Mouse (Mus musculus): ENCODE results near the gene Nav2. TPM values are rescaled to one million over a fixed set of nuclear protein-coding genes. Genes with fewer than 3 reads are reported as not detected.

The Nav2 gene
- polyA plus RNA-seq, 1 experiment from 2014 or later = 10.1 TPM

DNA sequence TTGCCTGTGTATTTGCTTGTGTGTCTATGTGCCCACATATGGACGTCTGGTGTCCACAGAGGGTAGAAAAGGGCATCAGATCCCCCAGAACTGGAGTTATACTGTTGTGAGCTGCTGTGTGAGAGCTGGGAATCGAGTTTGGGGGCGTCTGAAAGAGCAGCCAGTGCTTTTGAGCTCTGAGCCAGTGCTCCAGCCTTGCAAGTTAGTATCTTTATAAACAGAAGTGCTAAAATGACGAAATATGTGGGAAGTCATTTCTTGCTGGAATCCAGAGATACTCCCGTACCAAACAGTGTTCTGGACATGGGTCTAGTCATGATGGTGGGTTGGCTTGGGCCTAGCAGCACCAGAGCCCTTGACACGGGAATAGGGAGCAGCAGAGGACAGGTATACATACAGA is 13.8 kb upstream of the Nav2 start:
- no peak overlapping the region for H3K4me2 ChIP-seq (ENCODE audit: low read length)
- peaks cover 10% of the 10 kb centered on the region for H3K4me1 ChIP-seq (replicated peaks; ENCODE audit: insufficient read depth, low read length)
- DNase-seq (ENCODE audit: low spot score) (no peak), ATAC-seq (replicated peaks; ENCODE audit: low FRiP score, low read depth) (no peak)
- H3K9me3 ChIP-seq (replicated peaks; ENCODE audit: low read length) = no peaks in the 10 kb centered on the region
- H3K9ac ChIP-seq (ENCODE audit: low read depth, low read length) = no peak overlapping the region
- no peak overlapping the region for H3K4me3 ChIP-seq (replicated peaks; ENCODE audit: low read depth, low read length)
- H3K27me3 ChIP-seq (ENCODE audit: insufficient read depth, low read length) = peaks cover 4% of the 10 kb centered on the region; the same call in 1 of the 2 replicates
- no peak for TF ChIP-seq CTCF (IDR thresholded peaks at IDR 0.05; ENCODE audit: low read depth)
- H3K27ac ChIP-seq = no peak overlapping the region
- 83% methylated on average over 6 of the region's 6 CpGs for WGBS
- no peaks in the 10 kb centered on the region for H3K36me3 ChIP-seq (ENCODE audit: insufficient read depth, low read length)

DNA sequence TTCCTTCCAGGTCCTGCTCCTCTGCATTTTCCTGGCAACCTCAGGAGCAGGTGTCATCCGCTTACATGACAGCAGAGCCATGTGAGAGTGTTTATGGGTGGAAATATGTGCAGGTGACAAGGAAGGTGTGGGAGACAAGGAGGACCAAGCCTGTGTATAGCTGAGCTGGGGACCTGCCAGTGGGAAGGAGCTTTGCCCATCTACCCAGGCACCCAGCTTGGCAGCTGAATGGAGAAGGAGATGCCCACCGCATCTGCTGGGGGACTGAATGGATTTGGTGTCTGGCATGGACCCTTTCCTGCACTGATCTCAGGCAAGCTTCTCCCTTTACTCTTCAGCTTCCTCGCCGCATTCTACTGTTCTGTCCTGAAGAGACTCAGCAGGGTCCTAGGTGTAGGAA is 13.0 kb upstream of the Nav2 start:
- WGBS = 80% methylated on average over 4 of the region's 4 CpGs
- H3K27ac ChIP-seq = no peak overlapping the region
- H3K9ac ChIP-seq (ENCODE audit: low read depth, low read length) = no peak overlapping the region
- DNase-seq (ENCODE audit: low spot score) (no peak), ATAC-seq (replicated peaks; ENCODE audit: low FRiP score, low read depth) (no peak)
- H3K9me3 ChIP-seq (replicated peaks; ENCODE audit: low read length) = no peaks in the 10 kb centered on the region
- H3K4me1 ChIP-seq (replicated peaks; ENCODE audit: insufficient read depth, low read length) = peaks cover 10% of the 10 kb centered on the region
- no peak overlapping the region for H3K4me2 ChIP-seq (ENCODE audit: low read length)
- peaks cover 4% of the 10 kb centered on the region; the same call in 1 of the 2 replicates for H3K27me3 ChIP-seq (ENCODE audit: insufficient read depth, low read length)
- TF ChIP-seq CTCF (IDR thresholded peaks at IDR 0.05; ENCODE audit: low read depth) = no peak
- no peaks in the 10 kb centered on the region for H3K36me3 ChIP-seq (ENCODE audit: insufficient read depth, low read length)
- no peak overlapping the region for H3K4me3 ChIP-seq (replicated peaks; ENCODE audit: low read depth, low read length)

DNA sequence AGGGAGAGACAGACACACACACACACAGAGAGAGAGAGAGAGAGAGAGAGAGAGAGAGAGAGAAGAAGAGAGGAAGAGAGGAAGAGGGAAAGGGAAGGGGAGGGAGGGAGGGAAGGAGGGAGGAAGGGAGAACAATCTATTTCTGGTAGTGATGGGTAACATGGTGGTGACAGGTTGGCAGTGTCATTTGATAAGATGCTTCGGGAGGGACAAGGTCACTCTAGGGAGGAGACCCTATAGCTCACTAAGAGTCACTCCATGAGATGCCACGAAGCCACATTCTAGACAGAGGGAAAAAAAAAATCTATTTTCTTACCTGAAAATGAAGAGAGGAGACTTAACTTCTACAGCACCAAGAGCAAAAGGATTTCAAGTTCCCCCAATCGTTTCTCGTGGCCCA is 12.5 kb upstream of the Nav2 start:
- H3K9ac ChIP-seq (ENCODE audit: low read depth, low read length) = no peak overlapping the region
- H3K27me3 ChIP-seq (ENCODE audit: insufficient read depth, low read length) = peaks cover 4% of the 10 kb centered on the region; the same call in 1 of the 2 replicates
- H3K4me2 ChIP-seq (ENCODE audit: low read length) = no peak overlapping the region
- DNase-seq (ENCODE audit: low spot score) (no peak), ATAC-seq (replicated peaks; ENCODE audit: low FRiP score, low read depth) (no peak)
- H3K4me1 ChIP-seq (replicated peaks; ENCODE audit: insufficient read depth, low read length) = peaks cover 10% of the 10 kb centered on the region
- H3K4me3 ChIP-seq (replicated peaks; ENCODE audit: low read depth, low read length) = no peak overlapping the region
- TF ChIP-seq CTCF (IDR thresholded peaks at IDR 0.05; ENCODE audit: low read depth) = no peak
- no peak overlapping the region for H3K27ac ChIP-seq
- H3K9me3 ChIP-seq (replicated peaks; ENCODE audit: low read length) = no peaks in the 10 kb centered on the region
- 68% methylated on average over 4 of the region's 4 CpGs for WGBS
- H3K36me3 ChIP-seq (ENCODE audit: insufficient read depth, low read length) = no peaks in the 10 kb centered on the region

DNA sequence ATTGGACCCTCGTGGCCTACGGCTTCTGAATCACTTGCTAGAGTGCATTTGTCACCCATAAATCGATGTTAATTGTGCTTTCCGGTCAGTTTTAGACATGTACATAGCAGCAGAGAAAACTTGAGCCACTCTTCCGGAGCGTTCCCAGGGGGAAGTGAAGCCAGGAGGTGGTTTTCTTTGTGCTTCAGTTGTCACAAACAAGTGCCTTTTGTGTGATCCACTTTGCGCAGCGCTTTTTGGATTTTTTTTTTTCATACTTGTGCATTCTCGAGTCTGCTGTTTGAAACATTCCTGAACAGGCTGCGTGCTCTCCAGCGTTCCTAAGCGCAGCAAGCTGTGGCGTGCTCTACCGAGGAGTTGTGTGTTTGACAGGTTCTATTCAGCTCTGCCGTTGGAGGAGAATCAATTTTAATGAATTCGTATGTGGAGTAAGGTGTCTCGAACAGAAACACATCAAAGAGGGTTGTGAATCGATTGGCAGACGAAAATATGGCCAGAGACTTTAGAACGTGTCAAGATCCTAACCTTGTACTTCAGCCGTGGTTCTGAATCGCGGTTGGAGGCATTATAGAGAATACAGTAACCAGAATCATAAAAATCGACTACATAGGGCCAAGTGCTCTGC is 10.9 kb upstream of the Nav2 start:
- peak overlapping the region; percentile 34 for H3K4me2 ChIP-seq (ENCODE audit: low read length)
- peaks cover 4% of the 10 kb centered on the region; the same call in 1 of the 2 replicates for H3K27me3 ChIP-seq (ENCODE audit: insufficient read depth, low read length)
- no peaks in the 10 kb centered on the region for H3K9me3 ChIP-seq (replicated peaks; ENCODE audit: low read length)
- WGBS = 27% methylated on average over 24 of the region's 24 CpGs
- TF ChIP-seq CTCF (IDR thresholded peaks at IDR 0.05; ENCODE audit: low read depth) = no peak
- no peaks in the 10 kb centered on the region for H3K36me3 ChIP-seq (ENCODE audit: insufficient read depth, low read length)
- no peak overlapping the region for H3K4me3 ChIP-seq (replicated peaks; ENCODE audit: low read depth, low read length)
- H3K9ac ChIP-seq (ENCODE audit: low read depth, low read length) = no peak overlapping the region
- ATAC-seq (replicated peaks; ENCODE audit: low FRiP score, low read depth) = peak; percentile 33; the same call in 1 of the 2 replicates
- H3K4me1 ChIP-seq (replicated peaks; ENCODE audit: insufficient read depth, low read length) = peaks cover 10% of the 10 kb centered on the region
- peak; percentile 79 for DNase-seq (ENCODE audit: low spot score)
- H3K27ac ChIP-seq = no peak overlapping the region

DNA sequence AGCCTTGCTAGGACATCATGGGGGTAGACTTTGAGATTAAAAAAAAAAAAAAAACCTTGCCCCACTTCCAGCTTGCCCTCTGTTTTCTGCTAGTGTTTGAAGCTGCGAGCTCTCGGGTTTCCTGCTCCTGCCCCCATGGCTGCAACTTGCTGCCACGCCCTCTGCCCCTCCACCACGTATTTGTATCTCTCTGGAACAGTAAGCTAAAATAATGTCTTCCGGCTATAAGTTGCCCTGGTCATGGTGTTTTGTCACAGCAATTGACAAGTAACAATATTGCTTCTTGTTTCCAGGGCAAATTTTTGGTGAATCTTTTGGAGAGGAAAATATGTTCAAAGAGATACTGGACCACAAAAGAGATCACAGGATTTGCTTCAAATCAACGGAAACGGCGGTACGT is 10.1 kb upstream of the Nav2 start:
- H3K9me3 ChIP-seq (replicated peaks; ENCODE audit: low read length) = no peaks in the 10 kb centered on the region
- no peaks in the 10 kb centered on the region for H3K36me3 ChIP-seq (ENCODE audit: insufficient read depth, low read length)
- TF ChIP-seq CTCF (IDR thresholded peaks at IDR 0.05; ENCODE audit: low read depth) = no peak
- ATAC-seq (replicated peaks; ENCODE audit: low FRiP score, low read depth) = no peak
- WGBS = 45% methylated on average over 9 of the region's 9 CpGs
- no peak for DNase-seq (ENCODE audit: low spot score)
- H3K4me3 ChIP-seq (replicated peaks; ENCODE audit: low read depth, low read length) = no peak overlapping the region
- no peak overlapping the region for H3K27ac ChIP-seq
- no peak overlapping the region for H3K9ac ChIP-seq (ENCODE audit: low read depth, low read length)
- no peak overlapping the region for H3K4me2 ChIP-seq (ENCODE audit: low read length)
- peaks cover 4% of the 10 kb centered on the region; the same call in 1 of the 2 replicates for H3K27me3 ChIP-seq (ENCODE audit: insufficient read depth, low read length)
- H3K4me1 ChIP-seq (replicated peaks; ENCODE audit: insufficient read depth, low read length) = peaks cover 10% of the 10 kb centered on the region

DNA sequence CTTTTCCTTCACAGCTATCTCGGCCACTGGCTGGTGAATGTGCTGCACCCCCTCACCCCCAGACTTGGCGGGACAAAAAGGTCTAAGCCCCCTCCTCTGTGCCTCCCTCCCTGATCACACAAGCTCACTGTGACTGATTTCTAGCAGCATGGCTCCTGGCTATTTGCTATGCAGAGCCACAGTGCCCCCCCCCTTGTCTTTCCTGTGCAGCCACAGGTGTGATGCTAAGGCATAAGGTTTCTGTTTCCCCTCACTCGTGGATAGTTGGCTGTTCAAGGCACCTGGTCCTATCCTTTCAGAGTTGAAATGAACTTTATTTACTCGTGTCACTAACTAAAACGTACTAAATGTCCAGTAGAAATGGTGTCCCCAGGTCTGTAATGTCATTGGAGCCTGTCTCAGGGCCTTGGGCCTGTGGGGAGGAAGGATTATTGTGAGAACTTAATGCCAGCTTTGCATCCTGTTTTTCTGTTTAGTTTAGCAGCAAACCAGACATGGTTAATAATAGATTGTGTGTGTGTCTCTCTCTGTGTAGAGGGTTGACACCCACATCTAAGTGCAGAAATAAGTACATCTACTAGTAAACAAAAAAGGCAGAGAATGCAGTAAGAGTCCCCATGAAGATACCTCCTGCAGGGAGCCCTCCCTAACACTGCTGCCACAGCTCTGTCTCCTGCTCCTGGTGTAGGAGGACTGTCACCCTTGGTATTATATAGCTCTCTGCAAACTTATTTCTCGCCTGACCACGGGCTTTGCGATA is 7.9 kb upstream of the Nav2 start:
- Histone ChIP-seq H3K27ac (no peak overlapping the region), H3K4me3 (replicated peaks; ENCODE audit: low read depth, low read length) (no peak overlapping the region), H3K4me2 (ENCODE audit: low read length) (no peak overlapping the region), H3K9ac (ENCODE audit: low read depth, low read length) (no peak overlapping the region), H3K4me1 (replicated peaks; ENCODE audit: insufficient read depth, low read length) (peaks cover 10% of the 10 kb centered on the region), H3K36me3 (ENCODE audit: insufficient read depth, low read length) (no peaks in the 10 kb centered on the region), H3K27me3 (ENCODE audit: insufficient read depth, low read length) (peaks cover 4% of the 10 kb centered on the region; the same call in 1 of the 2 replicates), H3K9me3 (replicated peaks; ENCODE audit: low read length) (no peaks in the 10 kb centered on the region)
- DNase-seq (ENCODE audit: low spot score) (no peak), ATAC-seq (replicated peaks; ENCODE audit: low FRiP score, low read depth) (no peak)
- WGBS = 68% methylated on average over 8 of the region's 8 CpGs
- no peak for TF ChIP-seq CTCF (IDR thresholded peaks at IDR 0.05; ENCODE audit: low read depth)
